Mouse (Mus musculus): ENCODE data around the gene Svip. TPM values are rescaled to one million over a fixed set of nuclear protein-coding genes. Genes with fewer than 3 reads are reported as not detected.

Gene Svip
- polyA plus RNA-seq, 1 experiment from 2014 or later = 26.9 TPM

Other genes starting within 250 kb of the Svip start
- gene Gas2, start 144.0 kb downstream of the Svip start, polyA plus RNA-seq (2014; fragmentation: Nextera tagmentation; extraction: Ambion mirVana) = 14.9 and 17.2 TPM in 2 replicates
- 6.4 and 7.3 TPM in 2 replicates for gene Fancf, start 143.8 kb downstream of the Svip start, polyA plus RNA-seq (2014; fragmentation: Nextera tagmentation; extraction: Ambion mirVana)
- gene 1700015G11Rik, start 9.7 kb upstream of the Svip start, polyA plus RNA-seq (2014; fragmentation: Nextera tagmentation; extraction: Ambion mirVana) = not detected in 2 replicates